In the genomic region with DNA sequence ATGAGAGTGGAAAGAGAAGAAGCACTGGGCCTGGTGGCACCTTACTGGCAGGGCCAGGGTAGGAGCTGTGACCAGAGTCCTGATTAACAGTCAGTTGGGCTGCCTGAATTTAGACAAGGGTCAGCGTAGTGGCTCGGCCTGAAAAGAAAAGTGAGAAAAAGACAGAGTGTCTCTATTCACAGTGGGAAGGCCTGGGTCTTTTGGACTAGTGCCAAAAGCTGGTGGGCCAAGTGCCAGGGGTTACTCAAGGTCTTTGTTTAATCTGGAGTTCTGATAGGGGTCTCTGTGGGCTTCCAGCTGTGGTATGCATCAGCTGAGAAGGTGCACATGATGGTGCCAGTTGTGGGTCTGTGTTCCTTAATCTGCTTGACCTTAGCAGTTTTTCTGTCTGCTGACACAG, we compare ENCODE assay signal across 13 mouse cellular contexts.
DNase-seq lines count a peak whose midpoint lies in the region; ATAC-seq and TF ChIP-seq lines count a peak whose summit lies in the region.
"Had no signal": no experiment of that assay in that cellular context is flagged by ENCODE, and none has a peak within 500 bp of the region (broad histone marks: within the 10 kb centered on the region; RNA-seq: fewer than 3 reads in every experiment).

No protein-coding gene starts in this region.

- no peaks in the 10 kb centered on the region for H3K9me3 ChIP-seq in hindbrain, embryonic 12.5 days (replicated peaks)
- H3K9me3 ChIP-seq in neural tube, embryonic 11.5 days (ENCODE audit: control insufficient read depth, low read length): no peaks in the 10 kb centered on the region
- H3K9me3 ChIP-seq: heart, embryonic 10.5 days; liver, embryonic 13.5 days had no signal

- H3K4me1 ChIP-seq in cerebellum, adult 2 months (ENCODE audit: control insufficient read depth, insufficient read depth, low read length): no peaks in the 10 kb centered on the region
- H3K4me1 ChIP-seq in hindbrain, embryonic 12.5 days: peaks cover 4% of the 10 kb centered on the region; the same call in 1 of the 2 replicates
- no peaks in the 10 kb centered on the region for H3K4me1 ChIP-seq in neural tube, embryonic 11.5 days (ENCODE audit: control insufficient read depth, insufficient read depth, low read length)
- H3K4me1 ChIP-seq: heart, embryonic 10.5 days; liver, embryonic 13.5 days had no signal

- peak; percentile 80 for ATAC-seq in hindbrain, embryonic 12.5 days (ENCODE audit: low FRiP score)
- ATAC-seq in neural tube, embryonic 11.5 days (ENCODE audit: insufficient read depth, low FRiP score, low TSS enrichment): peak; percentile 43
- ATAC-seq: intestine, postnatal 0 days had no signal

- no peaks in the 10 kb centered on the region for H3K36me3 ChIP-seq in hindbrain, embryonic 12.5 days
- no peaks in the 10 kb centered on the region for H3K36me3 ChIP-seq in neural tube, embryonic 11.5 days (ENCODE audit: control insufficient read depth, insufficient read depth, low read length)
- H3K36me3 ChIP-seq: G1E; heart, embryonic 10.5 days; liver, embryonic 13.5 days had no signal

- no peaks in the 10 kb centered on the region for H3K27me3 ChIP-seq in cerebellum, adult 2 months (ENCODE audit: control insufficient read depth, insufficient read depth, low read length)
- H3K27me3 ChIP-seq in hindbrain, embryonic 12.5 days: no peaks in the 10 kb centered on the region
- no peaks in the 10 kb centered on the region for H3K27me3 ChIP-seq in neural tube, embryonic 11.5 days (ENCODE audit: control insufficient read depth, insufficient read depth, low read length)
- H3K27me3 ChIP-seq: liver, embryonic 13.5 days had no signal

- 14% methylated on average over 2 of the region's 2 CpGs for WGBS in cerebellum, adult 2 months
- WGBS in hindbrain, embryonic 12.5 days: 8% methylated on average over 2 of the region's 2 CpGs
- WGBS in neural tube, embryonic 11.5 days: 55% methylated on average over 2 of the region's 2 CpGs

- no peak for TF ChIP-seq CTCF in cerebellum, adult 2 months (IDR thresholded peaks at IDR 0.05; ENCODE audit: borderline replicate concordance, insufficient read depth, low read depth, low read length)

- no peak overlapping the region for H3K4me3 ChIP-seq in cerebellum, adult 2 months (replicated peaks; ENCODE audit: insufficient read depth, low read depth, low read length)
- no peak overlapping the region for H3K4me3 ChIP-seq in hindbrain, embryonic 12.5 days
- no peak overlapping the region for H3K4me3 ChIP-seq in neural tube, embryonic 11.5 days (ENCODE audit: low read depth, low read length)
- H3K4me3 ChIP-seq: heart, embryonic 10.5 days; liver, embryonic 13.5 days had no signal

- H3K9ac ChIP-seq in hindbrain, embryonic 12.5 days: no peak overlapping the region
- H3K9ac ChIP-seq in neural tube, embryonic 11.5 days (ENCODE audit: low read length): no peak overlapping the region
- H3K9ac ChIP-seq: liver, embryonic 13.5 days had no signal

- intact Hi-C loops in left cerebral cortex, postnatal 10 days (cut with DNase I): no loop called here
- intact Hi-C loops in gastrocnemius, postnatal 14 days (cut with DNase I; ENCODE audit: low total_unique reads): no loop called here

- peak; percentile 1 to 8 for DNase-seq in cerebellum, adult 2 months
- DNase-seq in cerebellum, adult 9-10 months: no peak
- peak; percentile 4 to 38 for DNase-seq in left cerebral cortex, postnatal 10 days (ENCODE audit: extremely low spot score in 1 of 2, low spot score in 2 of 2)
- DNase-seq in left cerebral cortex, adult 18-20 months (ENCODE audit: low spot score in 2 of 2): no peak
- peak; percentile 43 for DNase-seq in neural tube, embryonic 11.5 days (ENCODE audit: low spot score)
- no peak for DNase-seq in gastrocnemius, postnatal 14 days
- DNase-seq in T-cell, adult 2 months (ENCODE audit: low spot score): no peak
- DNase-seq: liver, embryonic 13.5 days; thymus, postnatal 36 days had no signal

- TF ChIP-seq POLR2A in cerebellum, adult 2 months (IDR thresholded peaks at IDR 0.05; ENCODE audit: borderline replicate concordance, insufficient read depth, low read length): no peak

- H3K27ac ChIP-seq in cerebellum, adult 2 months (ENCODE audit: insufficient read depth, low read length): no peak overlapping the region
- H3K27ac ChIP-seq in hindbrain, embryonic 12.5 days: no peak overlapping the region
- H3K27ac ChIP-seq in neural tube, embryonic 11.5 days (ENCODE audit: low read depth, low read length): no peak overlapping the region
- H3K27ac ChIP-seq: heart, embryonic 10.5 days; liver, embryonic 13.5 days had no signal

- H3K4me2 ChIP-seq in hindbrain, embryonic 12.5 days (replicated peaks): no peak overlapping the region
- no peak overlapping the region for H3K4me2 ChIP-seq in neural tube, embryonic 11.5 days (ENCODE audit: low read depth)
- H3K4me2 ChIP-seq: liver, embryonic 13.5 days had no signal

Comparison
In these comparisons a context has a peak if more than half of its experiments do, and no peak if none do; other contexts are left out.
1. DNase-seq: peak in cerebellum, adult 2 months (2 of 2), left cerebral cortex, postnatal 10 days (2 of 2) and neural tube, embryonic 11.5 days (single experiment); none in cerebellum, adult 9-10 months (single experiment), left cerebral cortex, adult 18-20 months (0 of 2), gastrocnemius, postnatal 14 days (single experiment) and T-cell, adult 2 months (single experiment).